In the genomic region with DNA sequence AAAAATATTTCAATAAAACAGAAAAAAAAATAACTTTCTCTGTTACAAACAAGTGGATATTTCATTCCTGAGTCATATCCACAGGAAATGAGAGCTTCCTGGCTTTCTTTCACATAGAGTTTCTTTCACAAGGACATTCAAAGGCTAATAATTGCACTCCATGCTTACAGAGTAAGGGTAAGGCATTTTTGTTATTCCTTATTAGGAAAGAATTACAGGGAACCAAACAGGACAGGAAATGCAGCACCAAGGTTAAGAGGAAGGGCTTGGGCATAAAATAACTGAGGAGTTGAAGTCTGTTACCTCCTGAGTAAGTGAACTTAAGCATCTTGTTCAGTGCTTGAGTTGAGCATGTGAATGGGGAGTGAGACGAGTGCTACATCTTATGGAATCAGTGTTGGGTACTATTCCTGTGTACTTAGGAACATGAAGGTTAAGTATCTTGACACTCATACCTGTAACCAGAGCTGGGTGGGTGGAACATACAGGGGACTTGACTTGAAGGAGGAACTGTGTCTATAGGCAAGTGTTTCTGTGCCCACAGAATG, we compare ENCODE assay signal across 13 mouse cellular contexts. TPM values are rescaled to one million over a fixed set of nuclear protein-coding genes. Genes with fewer than 3 reads are reported as not detected.
DNase-seq lines count a peak whose midpoint lies in the region; ATAC-seq and TF ChIP-seq lines count a peak whose summit lies in the region.
"Had no signal": no experiment of that assay in that cellular context is flagged by ENCODE, and none has a peak within 500 bp of the region (broad histone marks: within the 10 kb centered on the region; RNA-seq: fewer than 3 reads in every experiment).

No protein-coding gene starts in this region.

- no peaks in the 10 kb centered on the region for H3K36me3 ChIP-seq in heart, embryonic 10.5 days
- no peaks in the 10 kb centered on the region for H3K36me3 ChIP-seq in lung, embryonic 16.5 days (ENCODE audit: control insufficient read depth, insufficient read depth, low read length)
- H3K36me3 ChIP-seq in embryonic facial prominence, embryonic 15.5 days: no peaks in the 10 kb centered on the region
- no peaks in the 10 kb centered on the region for H3K36me3 ChIP-seq in liver, postnatal 0 days (replicated peaks; ENCODE audit: insufficient read depth, low read length)
- no peaks in the 10 kb centered on the region for H3K36me3 ChIP-seq in forebrain, postnatal 0 days (ENCODE audit: insufficient read depth)

- no peak overlapping the region for H3K4me3 ChIP-seq in heart, embryonic 10.5 days
- H3K4me3 ChIP-seq in lung, embryonic 16.5 days (ENCODE audit: low read length): no peak overlapping the region
- no peak overlapping the region for H3K4me3 ChIP-seq in embryonic facial prominence, embryonic 15.5 days (replicated peaks)
- H3K4me3 ChIP-seq in liver, postnatal 0 days (ENCODE audit: low read depth, low read length): no peak overlapping the region
- H3K4me3 ChIP-seq in forebrain, postnatal 0 days (ENCODE audit: low read depth, low read length): no peak overlapping the region

- H3K27ac ChIP-seq in heart, embryonic 10.5 days: 0 out of 2 replicates have a peak overlapping the region, but pooled peaks have one; percentile 42
- peak overlapping the region; percentile 78 for H3K27ac ChIP-seq in lung, embryonic 16.5 days (ENCODE audit: low read length)
- 0 out of 2 replicates have a peak overlapping the region, but pooled peaks have one; percentile 48 for H3K27ac ChIP-seq in embryonic facial prominence, embryonic 15.5 days (replicated peaks)
- H3K27ac ChIP-seq in liver, postnatal 0 days (ENCODE audit: low read depth): peak overlapping the region; percentile 46; the same call in 1 of the 2 replicates
- H3K27ac ChIP-seq in forebrain, postnatal 0 days (ENCODE audit: low read depth, low read length): no peak overlapping the region

- DNase-seq in heart, embryonic 10.5 days (ENCODE audit: low spot score): no peak
- no peak for DNase-seq in heart, adult 8-10 months (ENCODE audit: low spot score)
- DNase-seq in lung, postnatal 36 days: no peak
- no peak for DNase-seq in liver, postnatal 0 days
- no peak for DNase-seq in forebrain, postnatal 0 days
- DNase-seq in layer of hippocampus, adult 9-11 months: no peak
- DNase-seq: cerebellum, postnatal 10 days; right cerebral cortex, adult 18-20 months had no signal

- no peak for TF ChIP-seq CTCF in liver, postnatal 0 days (IDR thresholded peaks at IDR 0.05; ENCODE audit: low read depth)
- TF ChIP-seq CTCF in forebrain, postnatal 0 days (IDR thresholded peaks at IDR 0.05; ENCODE audit: low read depth): no peak

- no peak overlapping the region for H3K4me2 ChIP-seq in lung, embryonic 16.5 days (ENCODE audit: low read depth, low read length)
- no peak overlapping the region for H3K4me2 ChIP-seq in embryonic facial prominence, embryonic 15.5 days (replicated peaks)
- no peak overlapping the region for H3K4me2 ChIP-seq in liver, postnatal 0 days (ENCODE audit: low read depth, low read length)
- no peak overlapping the region for H3K4me2 ChIP-seq in forebrain, postnatal 0 days (ENCODE audit: low read depth)

- peak; percentile 34; the same call in 1 of the 2 replicates for ATAC-seq in lung, embryonic 16.5 days (ENCODE audit: low read depth)
- ATAC-seq in embryonic facial prominence, embryonic 15.5 days (ENCODE audit: insufficient number of reproducible peaks, low FRiP score, low TSS enrichment, low read depth): no peak
- ATAC-seq in liver, postnatal 0 days: no peak
- no peak for ATAC-seq in forebrain, postnatal 0 days
- ATAC-seq: CD4-positive, CD25-positive, alpha-beta regulatory T cell, adult 4 months; inflammation-experienced regulatory T-cells, adult 6 months had no signal

- H3K9me3 ChIP-seq in heart, embryonic 10.5 days: no peaks in the 10 kb centered on the region
- H3K9me3 ChIP-seq in lung, embryonic 16.5 days (ENCODE audit: control insufficient read depth, low read length): no peaks in the 10 kb centered on the region
- H3K9me3 ChIP-seq in embryonic facial prominence, embryonic 15.5 days (replicated peaks): no peaks in the 10 kb centered on the region
- no peaks in the 10 kb centered on the region for H3K9me3 ChIP-seq in liver, postnatal 0 days (ENCODE audit: low read length)
- no peaks in the 10 kb centered on the region for H3K9me3 ChIP-seq in forebrain, postnatal 0 days (ENCODE audit: low read length)

- TF ChIP-seq EP300 in liver, postnatal 0 days (IDR thresholded peaks at IDR 0.05; ENCODE audit: low read depth): no peak; the same call in 1 of the 2 replicates

- H3K27me3 ChIP-seq in heart, embryonic 10.5 days (ENCODE audit: insufficient read depth, poor library complexity, severe bottlenecking): no peaks in the 10 kb centered on the region
- no peaks in the 10 kb centered on the region for H3K27me3 ChIP-seq in lung, embryonic 16.5 days (ENCODE audit: control insufficient read depth, insufficient read depth, low read depth, low read length)
- no peaks in the 10 kb centered on the region for H3K27me3 ChIP-seq in embryonic facial prominence, embryonic 15.5 days
- no peaks in the 10 kb centered on the region for H3K27me3 ChIP-seq in liver, postnatal 0 days (ENCODE audit: insufficient read depth, low read length)
- H3K27me3 ChIP-seq in forebrain, postnatal 0 days (ENCODE audit: insufficient read depth, low read length): no peaks in the 10 kb centered on the region

- H3K4me1 ChIP-seq in heart, embryonic 10.5 days: no peaks in the 10 kb centered on the region
- peaks cover 3% of the 10 kb centered on the region for H3K4me1 ChIP-seq in lung, embryonic 16.5 days (replicated peaks; ENCODE audit: control insufficient read depth, insufficient read depth, low read length)
- H3K4me1 ChIP-seq in embryonic facial prominence, embryonic 15.5 days: no peaks in the 10 kb centered on the region
- peaks cover 2% of the 10 kb centered on the region; the same call in 1 of the 2 replicates for H3K4me1 ChIP-seq in liver, postnatal 0 days (ENCODE audit: insufficient read depth)
- H3K4me1 ChIP-seq in forebrain, postnatal 0 days (ENCODE audit: insufficient read depth): no peaks in the 10 kb centered on the region

- H3K9ac ChIP-seq in lung, embryonic 16.5 days (ENCODE audit: low read length): no peak overlapping the region
- H3K9ac ChIP-seq in embryonic facial prominence, embryonic 15.5 days: no peak overlapping the region
- no peak overlapping the region for H3K9ac ChIP-seq in liver, postnatal 0 days (replicated peaks)
- no peak overlapping the region for H3K9ac ChIP-seq in forebrain, postnatal 0 days

- WGBS in heart, embryonic 10.5 days: 73% methylated on average over 1 of the region's 1 CpGs
- 64% methylated on average over 1 of the region's 1 CpGs for WGBS in lung, embryonic 16.5 days
- WGBS in embryonic facial prominence, embryonic 15.5 days: 75% methylated on average over 1 of the region's 1 CpGs
- 59% methylated on average over 1 of the region's 1 CpGs for WGBS in liver, postnatal 0 days (ENCODE audit: insufficient replicate concordance)
- WGBS in forebrain, postnatal 0 days: 89% methylated on average over 1 of the region's 1 CpGs

RNA-seq across cellular contexts. Expression of gene Tm4sf1, which starts 12.8 kb away (rescaled TPM):
- polyA plus RNA-seq in heart, embryonic 10.5 days (2016; fragmentation: Nextera tagmentation; extraction: Ambion mirVana): 27.3 and 78.6 TPM in 2 replicates
- total RNA-seq in heart, adult 8-10 months (2022): 10 to 100 TPM; 68.2 to 83.8 (median 76.8) TPM
- polyA plus RNA-seq in lung, embryonic 16.5 days (2015; fragmentation: Nextera tagmentation; extraction: Ambion mirVana): 116 and 145 TPM in 2 replicates
- polyA plus RNA-seq in embryonic facial prominence, embryonic 15.5 days (2015; fragmentation: Nextera tagmentation; extraction: Ambion mirVana): 79.8 and 83.1 TPM in 2 replicates
- 26.9 and 29.5 TPM in 2 replicates for polyA plus RNA-seq in liver, postnatal 0 days (2015; fragmentation: Nextera tagmentation; extraction: Ambion mirVana)
- 12.5 and 18.2 TPM in 2 replicates for total RNA-seq in forebrain, postnatal 0 days (2014; rRNA removed)
- polyA plus RNA-seq in forebrain, postnatal 0 days (2015; fragmentation: Nextera tagmentation; extraction: Ambion mirVana): 25.6 and 27.0 TPM in 2 replicates
- total RNA-seq: megakaryocyte-erythroid progenitor cell, adult 5-6 weeks had no signal
- polyA plus RNA-seq: inflammation-experienced regulatory T-cells, adult 6 months had no signal
